Mouse (Mus musculus): ENCODE results near the gene Agl.

Agl gene

GRCm38 (mm10) chr3:116807811-116808506 is at the start of gene Agl:
Agl (minus strand) TSS chr3:116808166.
- DNase-seq, result peak; percentile 96

GRCm38 (mm10) chr3:116857611-116858010 is 49.6 kb upstream of the Agl start:
- DNase-seq, result no peak

GRCm38 (mm10) chr3:116852421-116852820 is 44.5 kb upstream of the Agl start:
- no peak for DNase-seq

DNA sequence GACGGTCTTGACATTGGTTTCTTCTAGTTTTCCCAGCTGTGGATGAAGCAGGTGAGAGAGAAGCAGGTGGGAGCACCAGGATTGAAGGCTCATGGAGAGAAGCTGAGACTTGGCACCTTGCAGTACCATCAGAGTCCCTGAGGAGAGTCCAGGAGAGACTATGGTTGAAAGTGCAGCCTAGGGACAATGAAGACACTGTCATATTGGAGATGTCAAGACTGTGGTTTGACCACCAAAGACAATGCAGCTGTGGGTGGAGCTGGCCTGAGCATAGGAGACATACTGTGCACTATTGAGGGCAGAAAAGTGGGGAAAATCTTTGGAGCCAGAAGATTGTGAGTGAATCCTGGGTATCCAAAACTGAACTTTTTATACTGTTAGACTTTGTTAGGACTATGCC is 42.4 kb upstream of the Agl start:
- no peak for DNase-seq

GRCm38 (mm10) chr3:116848936-116849335 is 41.0 kb upstream of the Agl start:
- DNase-seq, result no peak

GRCm38 (mm10) chr3:116848099-116848498 is 40.1 kb upstream of the Agl start:
- no peak for DNase-seq

GRCm38 (mm10) chr3:116846084-116846483 is 38.1 kb upstream of the Agl start:
- no peak for DNase-seq

DNA sequence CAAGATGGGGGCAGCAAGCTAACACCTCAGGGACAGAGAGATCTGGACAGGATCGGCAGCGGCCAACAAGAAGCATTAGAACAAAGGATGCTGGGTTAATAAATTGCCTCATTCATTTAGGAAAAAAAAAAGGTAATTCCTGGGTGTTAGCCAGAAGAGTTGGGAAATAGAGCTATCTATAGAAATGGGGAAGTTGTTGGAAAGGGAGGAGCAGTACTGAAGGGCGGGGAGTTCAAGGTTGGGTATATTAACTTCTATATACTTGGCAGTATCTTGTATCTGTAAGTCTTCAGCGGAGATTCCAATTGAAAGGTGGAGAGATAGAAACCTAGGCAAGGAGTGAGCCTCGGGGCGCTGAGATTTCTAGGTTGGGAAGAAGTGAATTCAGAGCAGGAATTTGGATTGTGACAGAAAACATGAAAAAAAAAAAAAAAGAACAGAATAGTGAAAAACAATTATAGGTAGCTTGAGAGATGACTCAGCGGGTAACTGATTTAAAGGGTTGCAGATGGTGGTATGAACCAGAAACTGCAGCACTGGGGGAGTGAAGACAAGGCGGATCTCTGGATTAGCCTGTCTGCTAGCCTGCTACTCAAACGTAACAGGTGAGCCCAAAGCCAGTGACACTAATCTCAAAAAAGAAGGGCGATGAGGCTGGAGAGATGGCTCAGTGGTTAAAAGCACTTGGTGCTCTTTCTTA is 37.1 kb upstream of the Agl start:
- DNase-seq, result no peak

GRCm38 (mm10) chr3:116841311-116841710 is 33.3 kb upstream of the Agl start:
- no peak for DNase-seq

DNA sequence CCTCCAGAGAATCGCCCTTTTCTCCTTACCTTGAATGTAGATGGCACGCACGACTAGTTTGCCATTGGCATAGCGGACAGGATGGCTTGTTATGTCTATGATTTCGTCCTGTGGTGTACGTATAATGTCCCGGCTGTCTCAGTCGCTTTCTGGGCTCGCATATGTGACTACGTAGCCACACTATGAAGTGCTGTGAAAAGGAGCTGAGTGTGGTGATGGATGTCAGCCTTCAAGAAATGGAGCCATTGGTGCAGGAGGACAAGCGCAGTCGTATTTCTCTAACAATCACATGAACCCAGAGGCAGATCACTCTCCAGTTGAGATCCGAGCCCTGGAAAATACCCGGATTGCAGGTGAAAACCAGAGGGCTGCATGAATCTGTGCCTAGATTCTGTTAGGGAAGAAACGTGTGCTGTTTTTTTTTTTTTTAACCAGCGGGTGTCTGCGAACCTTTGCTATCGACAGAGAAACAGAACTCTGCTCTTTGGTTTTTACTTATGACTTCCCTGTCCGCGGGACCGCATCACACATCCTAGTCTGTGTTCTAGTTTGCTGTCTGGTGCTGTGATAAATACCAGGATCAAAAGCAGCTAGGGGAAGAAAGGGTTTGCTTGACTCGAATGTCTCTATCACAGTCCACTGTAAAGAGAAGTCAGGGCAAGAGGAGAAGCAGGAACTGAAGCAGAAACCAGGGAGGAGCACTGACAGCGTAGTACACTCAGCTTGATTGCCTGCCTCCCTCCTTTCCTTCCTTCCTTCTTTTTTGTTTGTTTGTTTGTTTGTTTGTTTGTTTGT is 28.9 kb upstream of the Agl start:
- no peak for DNase-seq

DNA sequence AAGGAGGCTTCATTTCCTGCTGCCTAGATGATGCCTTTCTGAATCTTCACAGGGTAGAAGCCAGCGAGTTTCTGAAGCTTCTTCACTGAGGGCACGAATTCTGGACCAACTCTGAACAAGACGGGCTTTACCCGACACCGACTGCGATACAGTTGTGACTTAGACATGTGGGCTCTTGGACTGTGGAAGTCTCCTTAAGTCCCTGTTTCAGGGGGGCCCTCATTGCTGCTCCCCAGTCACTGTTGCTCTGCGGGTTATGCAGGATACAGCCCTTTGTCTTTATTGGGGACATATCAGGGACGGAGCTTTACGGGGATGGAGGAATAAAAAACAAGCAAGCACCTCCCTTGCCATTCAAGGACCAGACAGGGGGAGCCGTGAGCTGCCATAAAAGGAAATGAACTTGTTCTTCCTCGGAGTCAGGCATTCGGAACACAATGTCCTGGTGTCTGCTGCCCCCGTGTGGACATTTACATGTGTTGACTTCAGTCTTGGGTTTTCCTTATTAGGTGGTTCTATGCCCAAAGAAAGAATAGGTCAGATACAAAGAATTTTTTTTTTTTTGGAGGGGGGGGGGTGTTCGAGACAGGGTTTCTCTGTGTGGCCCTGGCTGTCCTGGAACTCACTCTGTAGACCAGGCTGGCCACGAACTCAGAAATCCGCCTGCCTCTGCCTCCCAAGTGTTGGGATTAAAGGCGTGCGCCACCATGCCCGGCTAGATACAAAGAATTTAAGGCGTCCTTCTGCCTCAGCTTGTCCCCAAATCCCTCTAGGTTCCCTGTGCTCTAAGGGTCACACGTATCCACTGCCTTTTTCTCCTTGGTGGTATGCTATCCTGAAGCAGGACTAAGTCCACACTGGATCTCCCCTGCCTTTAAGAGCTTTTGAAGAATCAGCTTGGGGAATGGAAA is 28.1 kb upstream of the Agl start:
- DNase-seq, result peak; percentile 90

GRCm38 (mm10) chr3:116835350-116835749 is 27.4 kb upstream of the Agl start:
- no peak for DNase-seq

DNA sequence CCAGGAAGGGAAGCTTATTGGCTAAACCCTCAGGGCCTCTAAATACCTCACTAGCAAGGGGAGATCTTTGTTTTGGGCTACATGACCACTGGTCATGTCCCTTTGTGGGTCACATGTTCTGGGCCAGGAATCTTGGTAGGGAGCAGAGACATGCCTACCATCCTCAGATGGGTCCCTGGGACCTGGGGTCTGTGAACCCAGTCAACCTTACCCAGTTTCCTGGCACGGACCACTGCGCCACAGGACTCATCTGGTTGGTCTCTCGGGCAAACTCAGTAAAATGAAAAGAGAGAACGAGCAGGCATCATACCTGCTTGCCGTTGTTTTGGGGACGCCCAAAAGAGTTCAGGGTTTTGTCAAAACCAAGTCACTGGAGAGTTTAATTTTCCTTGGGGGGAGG is 26.3 kb upstream of the Agl start:
- no peak for DNase-seq

- no peak for DNase-seq
These were observed 25.5 kb upstream of the Agl start for GRCm38 (mm10) chr3:116833491-116833890.

DNA sequence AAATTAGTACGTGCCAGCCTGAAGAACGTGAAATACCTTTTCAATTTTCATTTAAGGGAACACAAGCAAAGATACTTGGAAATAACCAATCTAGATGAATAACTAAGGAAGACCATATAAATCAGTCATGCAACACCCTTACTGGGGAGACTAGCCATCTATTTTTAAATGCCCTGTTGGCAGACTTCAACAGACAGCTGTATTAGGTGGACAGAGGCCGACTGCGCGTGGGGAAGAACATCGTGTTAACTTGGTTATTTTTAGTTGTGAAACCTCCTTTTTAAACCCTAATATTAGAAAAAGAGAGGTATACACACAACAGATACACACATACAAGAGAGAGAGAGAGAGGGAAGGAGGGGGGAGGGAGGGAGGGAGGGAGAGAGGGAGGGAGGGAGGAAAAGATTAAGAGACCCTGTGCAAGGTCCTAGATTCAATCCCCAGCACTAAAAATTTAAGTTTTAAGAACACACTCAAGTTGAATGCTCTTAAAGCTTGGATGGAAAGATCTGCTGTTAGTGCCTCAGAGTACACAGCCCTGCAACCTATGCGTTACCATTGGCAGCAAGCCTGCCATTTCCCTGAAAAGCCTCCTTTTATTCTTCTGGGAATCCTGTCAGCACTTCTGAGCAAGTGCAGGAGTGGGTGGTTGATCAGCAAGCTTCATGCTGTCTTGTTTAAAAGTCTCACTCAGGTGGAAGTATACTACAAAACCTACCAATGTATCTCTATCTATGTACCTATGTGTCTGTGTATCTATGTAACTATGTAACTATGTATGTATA is 24.8 kb upstream of the Agl start:
- DNase-seq, result no peak

GRCm38 (mm10) chr3:116831324-116831723 is 23.4 kb upstream of the Agl start:
- DNase-seq, result no peak

DNA sequence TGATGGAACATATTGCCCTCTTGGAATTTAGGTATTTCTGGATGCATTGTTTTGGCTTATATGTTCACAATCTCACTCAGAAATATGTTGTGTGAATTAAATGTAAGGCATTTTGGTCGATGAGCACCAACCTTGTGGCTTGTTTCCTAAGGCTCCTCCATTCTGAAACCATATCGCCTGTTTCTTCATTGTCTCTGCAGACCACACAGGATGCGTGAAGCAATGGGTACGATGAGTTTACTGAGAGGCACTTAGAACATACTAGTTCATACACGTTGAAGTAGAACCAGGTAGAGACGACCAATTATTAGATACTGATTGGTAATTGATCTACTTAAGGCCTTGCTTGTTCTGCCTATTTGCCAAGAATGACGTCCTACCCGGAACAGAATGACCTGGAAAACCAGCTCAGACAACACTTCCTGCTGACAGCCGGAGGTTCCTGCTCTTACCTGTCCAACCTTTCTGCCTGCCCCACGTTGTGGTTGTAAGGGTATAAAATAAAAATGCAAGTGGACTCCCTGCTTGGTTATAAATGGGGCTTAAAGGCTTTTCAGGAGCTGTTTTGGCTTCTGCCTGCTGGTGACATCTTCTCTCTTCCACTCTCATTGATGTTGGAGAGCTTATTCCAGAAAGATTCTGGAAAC is 21.4 kb upstream of the Agl start:
- DNase-seq, result no peak

DNA sequence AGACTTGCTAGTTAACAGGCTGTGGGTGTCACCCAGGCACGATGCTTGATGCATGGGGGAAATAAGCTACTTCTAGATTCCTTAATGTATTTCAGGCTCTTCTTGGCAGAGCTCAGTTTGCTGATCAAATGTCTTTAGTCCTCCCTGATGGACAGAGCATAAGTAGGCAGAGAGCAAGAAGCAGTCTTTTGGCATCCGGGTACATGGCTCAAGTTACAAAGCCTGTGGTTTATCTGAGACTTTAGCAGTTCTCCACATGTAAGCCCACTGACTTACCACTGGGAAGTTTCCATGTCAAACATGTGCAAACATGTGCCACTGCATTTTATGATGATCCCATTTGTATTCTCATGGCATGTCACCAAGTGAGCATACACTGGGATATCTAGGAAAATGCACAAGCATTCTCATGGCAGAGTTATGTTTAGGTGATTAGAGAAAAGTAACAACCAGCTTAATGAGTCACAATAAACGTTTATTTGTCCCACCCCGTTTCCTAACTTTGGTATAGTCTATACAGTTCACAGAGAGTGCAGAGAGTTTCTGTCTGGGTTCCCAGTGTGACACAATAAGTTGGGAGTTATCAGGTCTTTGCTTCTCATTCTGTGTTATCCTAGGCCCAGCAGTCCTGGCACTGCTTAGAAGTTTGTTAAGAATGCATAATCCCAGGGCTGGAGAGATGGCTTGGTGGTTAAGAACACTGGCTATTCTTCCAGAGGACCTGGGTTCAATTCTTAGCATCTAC is 18.7 kb upstream of the Agl start:
- no peak for DNase-seq

DNA sequence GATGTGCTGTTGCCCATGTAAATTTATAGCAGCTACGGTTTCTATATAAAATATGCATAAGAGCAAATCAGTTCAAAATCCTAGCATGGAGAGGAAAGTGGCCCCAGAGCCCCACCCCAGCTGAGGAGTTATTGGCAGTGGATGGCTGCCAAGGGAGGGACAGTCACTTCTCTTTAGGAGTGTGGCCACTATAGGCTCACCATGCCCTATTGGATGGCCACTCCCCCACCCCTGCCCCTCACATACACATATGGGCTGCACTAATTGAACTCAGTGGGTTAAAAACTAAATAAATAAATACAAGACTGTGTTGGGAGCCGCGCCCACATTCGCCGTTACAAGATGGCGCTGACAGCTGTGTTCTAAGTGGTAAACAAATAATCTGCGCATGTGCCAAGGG is 9.3 kb upstream of the Agl start:
- DNase-seq, result no peak

DNA sequence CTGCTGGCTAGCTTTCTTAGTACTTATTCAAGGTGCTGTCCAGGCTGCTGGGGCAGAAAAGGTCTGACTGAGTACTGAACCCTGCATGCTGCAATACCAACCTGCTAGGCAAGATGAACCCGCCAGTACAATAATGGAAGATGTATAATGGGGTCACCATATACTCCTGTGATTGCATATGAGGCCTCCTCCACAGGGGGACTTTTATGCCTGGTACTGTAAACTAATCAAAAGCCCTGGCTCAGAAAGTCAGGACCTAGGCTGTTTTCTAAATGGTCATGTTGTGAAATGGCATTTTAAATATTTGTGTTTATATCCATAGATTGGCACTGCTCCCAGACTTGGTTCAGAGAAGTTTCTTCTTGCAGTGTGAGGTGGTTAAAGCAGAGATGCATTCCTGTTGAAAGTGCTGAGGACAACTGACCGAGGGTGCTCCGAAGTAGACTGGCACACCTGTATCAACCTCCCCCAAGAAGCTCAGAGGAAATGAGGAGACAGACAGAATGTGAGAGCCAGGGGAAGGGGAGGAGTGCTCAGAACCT is 8.8 kb upstream of the Agl start:
- DNase-seq, result no peak
